Mouse (Mus musculus) heart, adult 2 months (tissue): ENCODE results near the gene Olfr820. TPM values are rescaled to one million over a fixed set of nuclear protein-coding genes. Genes with fewer than 3 reads are reported as not detected.
"Not testable (repeated sequence)": the region's sequence is repeated elsewhere in the genome, so short reads cannot be mapped to it uniquely, and the experiment has no call there.

Experiments
- DNase-seq, 2 experiments: peaks; one replicate each; pipeline ENCODE4 v3.0.0; 2021
- H3K27ac ChIP-seq: fragments of 200-600 bp; 2 replicates; pipeline ENCODE4 v1.8.1; 2022
- H3K27me3 ChIP-seq: fragments of 200-500 bp; 2 replicates; pipeline ENCODE4 v1.6.1; 2012; ENCODE audit warnings: mild to moderate bottlenecking, low read length, inconsistent platforms, mixed read lengths; ENCODE audit not compliant: control insufficient read depth, insufficient read depth
- H3K36me3 ChIP-seq: fragments of 200-500 bp; 2 replicates; pipeline ENCODE4 v1.6.1; 2012; ENCODE audit warnings: low read length, inconsistent platforms; ENCODE audit not compliant: control insufficient read depth, insufficient read depth
- H3K4me1 ChIP-seq: fragments of 200-500 bp; 2 replicates; pipeline ENCODE4 v1.6.1; 2011; ENCODE audit warnings: low read length; ENCODE audit not compliant: control insufficient read depth, insufficient read depth
- H3K4me3 ChIP-seq: fragments of 200-600 bp; 2 replicates; pipeline ENCODE4 v1.8.1; 2022
- H3K79me2 ChIP-seq: fragments of 200-500 bp; replicated peaks from 2 replicates; pipeline ENCODE4 v1.6.1; 2012; ENCODE audit warnings: mild to moderate bottlenecking, inconsistent platforms, low read length, moderate library complexity, mixed read lengths; ENCODE audit not compliant: control insufficient read depth, insufficient read depth
- H3K9ac ChIP-seq: fragments of 200-500 bp; 2 replicates; pipeline ENCODE4 v1.6.1; 2012; ENCODE audit warnings: low read depth, mild to moderate bottlenecking, control low read depth, inconsistent platforms, low read length, mixed read lengths
- CTCF ChIP-seq: fragments of 200-600 bp; IDR thresholded peaks from 2 replicates; pipeline ENCODE4 v1.8.1; 2022; ENCODE audit warnings: antibody characterized with exemption, mild to moderate bottlenecking, moderate library complexity
- EP300 ChIP-seq: fragments of 200-500 bp; IDR thresholded peaks from 2 replicates; pipeline ENCODE4 v1.6.1; 2011; ENCODE audit warnings: low read depth, low read length, control low read depth; ENCODE audit not compliant: insufficient read depth
- POLR2A ChIP-seq: fragments of 200-500 bp; IDR thresholded peaks from 2 replicates; pipeline ENCODE4 v1.6.1; 2011; ENCODE audit warnings: mild to moderate bottlenecking, low read depth, low read length, control low read depth; ENCODE audit not compliant: insufficient read depth
- WGBS: fragments of 180-500 bp; shearing (Covaris S2); methylation state at CpG from one replicate; pipeline ENCODE4 v1.1.7; 2018; 5-methylcytosine and 5-hydroxymethylcytosine counted together
- intact Hi-C: fragments of 180-260 bp; cut with DNase I; formaldehyde crosslinking; loops from one replicate; pipeline ENCODE4 v1.15.1; 2025
- long read RNA-seq: library from polyadenylated mRNA; stranded (forward); transcript quantifications from one replicate; pipeline ENCODE4 v2.0.0, GENCODE M21; 2021
- polyA plus RNA-seq: library from polyadenylated mRNA; depleted of rRNA; stranded (reverse); fragments of >200 nt; gene quantifications from 2 replicates; pipeline ENCODE4 v1.2.3, GENCODE M21; 2012; rRNA removed
- total RNA-seq, 2 experiments: library from RNA; stranded (reverse); gene quantifications; 2 replicates each; pipeline ENCODE4 v1.2.3; 2021

Gene Olfr820
- total RNA-seq (not detected), polyA plus RNA-seq (not detected in 2 replicates)
- long read RNA-seq = 0 reads

DNA sequence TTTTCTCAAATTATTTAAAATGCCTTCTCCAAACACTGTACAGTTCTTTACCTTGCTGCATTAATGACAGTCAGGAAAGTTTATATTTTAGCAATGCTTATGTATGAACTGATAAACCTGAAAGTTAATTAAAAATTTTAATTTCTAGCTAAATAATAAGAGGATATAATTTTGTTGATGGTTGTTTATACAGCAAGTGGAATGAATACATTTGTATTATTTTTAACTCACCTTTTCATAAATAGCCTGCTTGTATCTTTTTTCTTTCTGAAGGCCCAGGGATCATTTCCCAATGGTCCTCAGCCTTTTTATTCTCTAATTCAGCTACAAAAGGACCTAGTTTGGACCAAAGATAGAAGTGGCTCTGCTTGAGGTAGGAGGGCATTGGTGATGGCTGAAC lies at the start of gene Olfr820:
TSS of gene Olfr820 (plus strand) at position 301 of the 400 bp plus-strand sequence.
- Histone ChIP-seq H3K79me2 (no peaks in the 10 kb centered on the region), H3K27me3 (no peaks in the 10 kb centered on the region), H3K27ac (no peak within 1 kb of the TSS), H3K36me3 (no peaks in the 10 kb centered on the region), H3K4me3 (no peak within 1 kb of the TSS), H3K4me1 (no peaks in the 10 kb centered on the region), H3K9ac (no peak within 1 kb of the TSS)
- TF ChIP-seq POLR2A (no peak), EP300 (no peak), CTCF (no peak)
- intact Hi-C loops = no loop called here
- DNase-seq = no peak

DNA sequence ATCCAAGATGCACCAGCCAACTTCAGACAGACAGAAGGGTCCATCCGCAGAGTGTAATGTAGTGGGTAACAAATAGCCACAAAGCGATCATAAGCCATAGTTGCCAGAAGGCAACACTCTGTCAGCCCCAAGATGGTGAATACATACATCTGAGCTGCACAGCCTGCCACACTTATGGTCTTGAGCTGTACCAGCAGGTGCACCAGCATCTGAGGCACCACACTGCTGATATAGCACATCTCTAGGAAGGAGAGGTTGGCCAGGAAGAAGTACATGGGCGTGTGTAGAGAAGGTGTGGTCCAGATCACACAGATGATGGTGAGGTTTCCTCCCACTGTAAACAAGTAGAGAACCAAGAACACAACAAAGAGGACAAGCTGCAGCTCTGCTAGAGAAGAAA lies 46.2 kb upstream of the Olfr820 start:
- 93% methylated on average over 2 of the region's 3 CpGs for WGBS
- H3K27ac ChIP-seq, H3K4me1 ChIP-seq, H3K36me3 ChIP-seq, intact Hi-C loops, DNase-seq, H3K4me3 ChIP-seq, H3K9ac ChIP-seq, H3K27me3 ChIP-seq, H3K79me2 ChIP-seq: not testable (repeated sequence)

GRCm38 (mm10) chr10:129967166-129967565 lies 45.3 kb upstream of the Olfr820 start, which contains the start of gene Olfr819:
TSS of gene Olfr819 (minus strand) at chr10:129967266.
- 52% methylated on average over 2 of the region's 2 CpGs for WGBS
- H3K36me3 ChIP-seq = not testable (repeated sequence)

GRCm38 (mm10) chr10:129972994-129973393 lies 39.4 kb upstream of the Olfr820 start:
- DNase-seq, H3K27ac ChIP-seq, H3K36me3 ChIP-seq, H3K27me3 ChIP-seq, H3K4me3 ChIP-seq, H3K9ac ChIP-seq, H3K4me1 ChIP-seq, H3K79me2 ChIP-seq, intact Hi-C loops: not testable (repeated sequence)
- no CpG with 5 or more reads among the region's 3 CpGs for WGBS

More at GRCm38 (mm10) chr10:129967166-129967565, 45.3 kb upstream of the Olfr820 start, which contains the start of gene Olfr819:
- H3K27me3 ChIP-seq, H3K79me2 ChIP-seq, H3K27ac ChIP-seq, H3K4me1 ChIP-seq, H3K9ac ChIP-seq, DNase-seq, H3K4me3 ChIP-seq, intact Hi-C loops: not testable (repeated sequence)

GRCm38 (mm10) chr10:129976040-129976439 lies 36.4 kb upstream of the Olfr820 start, which contains the start of gene Olfr247:
TSS of gene Olfr247 (minus strand) at chr10:129976140.
- intact Hi-C loops, H3K36me3 ChIP-seq, H3K4me3 ChIP-seq, H3K27me3 ChIP-seq, H3K27ac ChIP-seq, H3K9ac ChIP-seq, H3K4me1 ChIP-seq, DNase-seq, H3K79me2 ChIP-seq: not testable (repeated sequence)
- WGBS = no CpG with 5 or more reads among the region's 2 CpGs

DNA sequence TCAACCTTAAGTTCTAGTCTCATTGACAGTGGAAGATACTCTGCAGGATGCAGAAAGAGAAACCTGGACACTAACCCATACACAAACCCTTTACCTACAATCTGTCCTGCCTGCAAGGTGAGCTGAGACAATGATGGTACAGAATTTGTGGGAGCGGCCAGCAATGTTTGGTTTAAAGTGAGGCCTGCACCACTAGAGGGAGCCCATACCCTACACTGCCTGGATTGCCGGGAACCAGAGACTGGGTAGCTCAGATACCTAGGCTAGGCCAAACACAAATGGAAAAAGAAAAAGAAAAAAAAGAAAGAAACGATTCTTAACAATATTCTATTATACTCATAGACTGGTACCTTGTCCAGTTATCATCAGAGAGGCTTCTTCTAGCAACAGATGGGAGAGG lies 30.6 kb upstream of the Olfr820 start:
- intact Hi-C loops, H3K4me3 ChIP-seq, H3K36me3 ChIP-seq, H3K4me1 ChIP-seq, DNase-seq, H3K27ac ChIP-seq, H3K9ac ChIP-seq, H3K27me3 ChIP-seq, H3K79me2 ChIP-seq: not testable (repeated sequence)
- WGBS = no CpG with 5 or more reads among the region's 3 CpGs

DNA sequence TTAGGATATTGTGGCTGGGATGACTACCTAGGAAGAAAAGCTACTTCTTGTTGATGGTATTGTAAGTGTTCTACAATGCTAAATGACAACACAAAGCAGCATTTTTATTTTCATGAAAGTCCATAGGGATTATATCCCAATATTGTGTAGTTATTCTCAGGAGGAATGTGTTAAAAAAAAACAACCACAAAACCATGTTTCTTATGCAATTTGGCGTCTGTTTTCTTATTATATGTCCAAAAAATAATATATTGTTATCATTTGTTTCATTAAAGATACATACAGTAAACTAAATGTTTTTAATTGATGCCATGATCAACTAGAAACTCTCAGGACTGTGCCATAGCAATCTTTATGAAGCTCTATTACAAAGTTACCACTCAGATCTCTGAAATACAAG lies 27.5 kb upstream of the Olfr820 start, which contains the start of gene Gm10310:
TSS of gene Gm10310 (minus strand) at position 101 of the 400 bp plus-strand sequence.
- H3K4me1 ChIP-seq, H3K4me3 ChIP-seq, intact Hi-C loops, H3K9ac ChIP-seq, H3K79me2 ChIP-seq, H3K27ac ChIP-seq, DNase-seq, H3K36me3 ChIP-seq, H3K27me3 ChIP-seq: not testable (repeated sequence)
- no CpG with 5 or more reads among the region's 1 CpGs for WGBS

- H3K79me2 ChIP-seq, H3K27ac ChIP-seq, H3K36me3 ChIP-seq, H3K4me3 ChIP-seq, intact Hi-C loops, DNase-seq, H3K27me3 ChIP-seq, H3K9ac ChIP-seq, H3K4me1 ChIP-seq: not testable (repeated sequence)
- 78% methylated on average over 4 of the region's 4 CpGs for WGBS
Measured at GRCm38 (mm10) chr10:130004104-130004503, 8.3 kb upstream of the Olfr820 start.

- H3K79me2 ChIP-seq, DNase-seq, H3K36me3 ChIP-seq, intact Hi-C loops, H3K9ac ChIP-seq, H3K4me3 ChIP-seq, H3K27me3 ChIP-seq, H3K4me1 ChIP-seq, H3K27ac ChIP-seq: not testable (repeated sequence)
- WGBS = 79% methylated on average over 4 of the region's 4 CpGs
Measured at GRCm38 (mm10) chr10:130005366-130005765, 7.1 kb upstream of the Olfr820 start.
